Mouse (Mus musculus) G1E (cell line): ENCODE measurements at regions not wholly inside any gene's neighbourhood (a gene's known extent, or its start where the extent isn't known, plus 50 kb on each side); places are given as distances from the start of the nearest gene placed in this dataset.

Experiments used
- ATAC-seq: 2 replicates; pipeline ENCODE4 v1.8.0; 2016; ENCODE audit warnings: mild to moderate bottlenecking; ENCODE audit not compliant: insufficient number of reproducible peaks, poor library complexity, low FRiP score, severe bottlenecking; ENCODE audit errors: extremely low read depth
- DNase-seq: peaks from one replicate; pipeline ENCODE4 v3.0.0; 2012; ENCODE audit warnings: low spot score
- H3K27me3 ChIP-seq: 2 replicates; pipeline ENCODE4 v1.6.1; 2012; ENCODE audit warnings: mild to moderate bottlenecking, low read length, inconsistent platforms; ENCODE audit not compliant: insufficient read depth
- H3K36me3 ChIP-seq: replicated peaks from 2 replicates; pipeline ENCODE3; 2012; ENCODE audit warnings: mild to moderate bottlenecking, inconsistent platforms
- H3K4me1 ChIP-seq: 2 replicates; pipeline ENCODE4 v1.6.1; 2012; ENCODE audit warnings: low read depth, low read length, inconsistent platforms, mixed read lengths; ENCODE audit not compliant: insufficient read depth
- H3K4me3 ChIP-seq: 2 replicates; pipeline ENCODE4 v1.5.1; 2012; ENCODE audit warnings: low read depth, mild to moderate bottlenecking, inconsistent platforms, low read length, moderate library complexity, mixed read lengths
- H3K9me3 ChIP-seq: replicated peaks from 2 replicates; pipeline ENCODE4 v1.6.1; 2012; ENCODE audit warnings: inconsistent platforms
- CTCF ChIP-seq: IDR thresholded peaks from 2 replicates; pipeline ENCODE4 v1.5.1; 2012; ENCODE audit warnings: low read depth, low read length, inconsistent platforms, mixed read lengths
- GATA1 ChIP-seq: IDR thresholded peaks from 2 replicates; pipeline ENCODE4 v1.6.1; 2012; ENCODE audit warnings: borderline replicate concordance, low read length, inconsistent platforms, mixed read lengths
- GATA2 ChIP-seq: IDR thresholded peaks from 2 replicates; pipeline ENCODE4 v1.6.1; 2012; ENCODE audit warnings: low read depth, low read length, inconsistent platforms, borderline replicate concordance
- POLR2AphosphoS5 ChIP-seq: IDR thresholded peaks from 2 replicates; pipeline ENCODE4 v1.6.1; 2012; ENCODE audit warnings: low read depth, low read length, inconsistent platforms; ENCODE audit not compliant: insufficient replicate concordance
- TAL1 ChIP-seq: conservative IDR thresholded peaks from 2 replicates; pipeline ENCODE4 v1.6.1; 2012; ENCODE audit warnings: low read depth, low read length, inconsistent platforms, mixed read lengths

GRCm38 (mm10) chr14:103973111-103973510, 128.9 kb upstream of the Ednrb start:
- Histone ChIP-seq H3K36me3 (no peaks in the 10 kb centered on the region), H3K4me1 (no peaks in the 10 kb centered on the region), H3K9me3 (peaks cover 31% of the 10 kb centered on the region), H3K27me3 (no peaks in the 10 kb centered on the region), H3K4me3 (no peak overlapping the region)
- DNase-seq (no peak), ATAC-seq (no peak)
- TF ChIP-seq POLR2AphosphoS5 (no peak), TAL1 (no peak), CTCF (no peak), GATA1 (no peak), GATA2 (no peak)

- TF ChIP-seq POLR2AphosphoS5 (no peak), TAL1 (no peak), CTCF (no peak), GATA2 (no peak), GATA1 (no peak)
- H3K9me3 ChIP-seq: peaks cover 31% of the 10 kb centered on the region
- H3K4me1 ChIP-seq: no peaks in the 10 kb centered on the region
- no peaks in the 10 kb centered on the region for H3K27me3 ChIP-seq
- no peak for ATAC-seq
- H3K4me3 ChIP-seq: no peak overlapping the region
- no peak for DNase-seq
- H3K36me3 ChIP-seq: no peaks in the 10 kb centered on the region
Observed at GRCm38 (mm10) chr14:103969305-103969704, 125.1 kb upstream of the Ednrb start.

GRCm38 (mm10) chr14:103966293-103966692, 122.1 kb upstream of the Ednrb start:
- no peak for TF ChIP-seq GATA1
- TF ChIP-seq POLR2AphosphoS5: no peak
- TF ChIP-seq GATA2: no peak
- no peak for TF ChIP-seq TAL1
- no peak for TF ChIP-seq CTCF
- Histone ChIP-seq H3K36me3 (no peaks in the 10 kb centered on the region), H3K4me1 (no peaks in the 10 kb centered on the region), H3K27me3 (no peaks in the 10 kb centered on the region), H3K4me3 (no peak overlapping the region), H3K9me3 (peaks cover 27% of the 10 kb centered on the region)
- ATAC-seq (no peak), DNase-seq (no peak)

GRCm38 (mm10) chr14:103962303-103962881, 118.2 kb upstream of the Ednrb start:
- ATAC-seq: no peak
- H3K9me3 ChIP-seq: peaks cover 29% of the 10 kb centered on the region
- no peaks in the 10 kb centered on the region for H3K27me3 ChIP-seq
- no peak overlapping the region for H3K4me3 ChIP-seq
- DNase-seq: no peak
- H3K36me3 ChIP-seq: no peaks in the 10 kb centered on the region
- no peak for TF ChIP-seq CTCF
- TF ChIP-seq GATA2: no peak
- TF ChIP-seq TAL1: no peak
- no peak for TF ChIP-seq GATA1
- TF ChIP-seq POLR2AphosphoS5: no peak
- no peaks in the 10 kb centered on the region for H3K4me1 ChIP-seq

GRCm38 (mm10) chr14:103951899-103952298, 107.7 kb upstream of the Ednrb start:
- H3K9me3 ChIP-seq: peaks cover 26% of the 10 kb centered on the region
- TF ChIP-seq TAL1 (no peak), POLR2AphosphoS5 (no peak), GATA1 (no peak), GATA2 (no peak), CTCF (no peak)
- H3K27me3 ChIP-seq: no peaks in the 10 kb centered on the region
- H3K36me3 ChIP-seq: no peaks in the 10 kb centered on the region
- DNase-seq (no peak), ATAC-seq (no peak)
- no peak overlapping the region for H3K4me3 ChIP-seq
- no peaks in the 10 kb centered on the region for H3K4me1 ChIP-seq

GRCm38 (mm10) chr14:103949950-103950349, 105.7 kb upstream of the Ednrb start:
- no peak overlapping the region for H3K4me3 ChIP-seq
- H3K36me3 ChIP-seq: no peaks in the 10 kb centered on the region
- no peak for DNase-seq
- no peaks in the 10 kb centered on the region for H3K4me1 ChIP-seq
- H3K27me3 ChIP-seq: no peaks in the 10 kb centered on the region
- H3K9me3 ChIP-seq: peaks cover 33% of the 10 kb centered on the region
- no peak for TF ChIP-seq CTCF
- TF ChIP-seq GATA1: no peak
- no peak for TF ChIP-seq GATA2
- no peak for TF ChIP-seq TAL1
- no peak for TF ChIP-seq POLR2AphosphoS5
- ATAC-seq: no peak
